ENCODE assay signal across 15 mouse cellular contexts in genomic region chr5:71970140-71970800, GRCm38 (mm10).
DNase-seq lines count a peak whose midpoint lies in the region; ATAC-seq and TF ChIP-seq lines count a peak whose summit lies in the region.
"Had no signal": no experiment of that assay in that cellular context is flagged by ENCODE, and none has a peak within 500 bp of the region (broad histone marks: within the 10 kb centered on the region; RNA-seq: fewer than 3 reads in every experiment).

No protein-coding gene starts in this region.

- no peak overlapping the region for H3K9ac ChIP-seq in forebrain, embryonic 12.5 days
- no peak overlapping the region for H3K9ac ChIP-seq in midbrain, embryonic 15.5 days
- H3K9ac ChIP-seq: limb, embryonic 15.5 days had no signal

- no peaks in the 10 kb centered on the region for H3K9me3 ChIP-seq in forebrain, embryonic 12.5 days
- H3K9me3 ChIP-seq in midbrain, embryonic 15.5 days, result no peaks in the 10 kb centered on the region
- H3K9me3 ChIP-seq: limb, embryonic 15.5 days had no signal

- intact Hi-C loops in left cerebral cortex, adult 2 months (cut with DNase I), result loop anchor here (5.0 kb wide), 3 partner anchors 53 to 313 kb away; partner anchors contain the start of genes Gabra4 and Gabrb1
- intact Hi-C loops in left cerebral cortex, postnatal 4 days (cut with DNase I), result no loop called here
- intact Hi-C loops in heart, postnatal 14 days (cut with DNase I), result no loop called here

- no peaks in the 10 kb centered on the region for H3K27me3 ChIP-seq in forebrain, embryonic 12.5 days
- no peaks in the 10 kb centered on the region for H3K27me3 ChIP-seq in midbrain, embryonic 15.5 days (replicated peaks)
- H3K27me3 ChIP-seq: limb, embryonic 15.5 days had no signal

- no peak for TF ChIP-seq CTCF in left cerebral cortex, adult 2 months (IDR thresholded peaks at IDR 0.05)

- H3K4me2 ChIP-seq in forebrain, embryonic 12.5 days, result no peak overlapping the region
- peak overlapping the region; percentile 4; the same call in 1 of the 2 replicates for H3K4me2 ChIP-seq in midbrain, embryonic 15.5 days
- H3K4me2 ChIP-seq: limb, embryonic 15.5 days had no signal

- peak overlapping the region; percentile 65 for H3K27ac ChIP-seq in left cerebral cortex, adult 2 months
- H3K27ac ChIP-seq in forebrain, embryonic 12.5 days, result 0 out of 2 replicates have a peak overlapping the region, but pooled peaks have one; percentile 14
- peak overlapping the region; percentile 77 for H3K27ac ChIP-seq in midbrain, embryonic 15.5 days
- H3K27ac ChIP-seq: limb, embryonic 15.5 days had no signal

- peak; percentile 52; the same call in 1 of the 2 replicates for ATAC-seq in forebrain, embryonic 12.5 days (ENCODE audit: low FRiP score)
- ATAC-seq in midbrain, embryonic 15.5 days (replicated peaks), result peak; percentile 73

- peaks cover 13% of the 10 kb centered on the region for H3K4me1 ChIP-seq in forebrain, embryonic 12.5 days
- peaks cover 21% of the 10 kb centered on the region for H3K4me1 ChIP-seq in midbrain, embryonic 15.5 days
- H3K4me1 ChIP-seq: limb, embryonic 15.5 days had no signal

- no peak overlapping the region for H3K4me3 ChIP-seq in left cerebral cortex, adult 2 months
- H3K4me3 ChIP-seq in forebrain, embryonic 12.5 days (replicated peaks), result no peak overlapping the region
- H3K4me3 ChIP-seq in midbrain, embryonic 15.5 days, result no peak overlapping the region
- H3K4me3 ChIP-seq: limb, embryonic 15.5 days; myocyte had no signal

- DNase-seq in left cerebral cortex, adult 2 months (ENCODE audit: extremely low spot score in 1 of 2, low spot score in 2 of 2), result peak; percentile 22 to 46
- DNase-seq in left cerebral cortex, postnatal 4 days, result no peak
- peak; percentile 85 for DNase-seq in brain, adult 2 months (ENCODE audit: low read depth, low spot score)
- DNase-seq in heart, postnatal 14 days, result no peak
- no peak for DNase-seq in spleen, adult 12 weeks (ENCODE audit: low spot score)
- DNase-seq: cerebellum, adult 9-10 months; heart, adult 11 months; kidney, postnatal 14 days; lung, postnatal 14 days; spleen, adult 18-20 months; thymus, adult 18-20 months had no signal

- no peaks in the 10 kb centered on the region for H3K36me3 ChIP-seq in forebrain, embryonic 12.5 days (replicated peaks)
- H3K36me3 ChIP-seq in midbrain, embryonic 15.5 days (replicated peaks), result no peaks in the 10 kb centered on the region
- H3K36me3 ChIP-seq: limb, embryonic 15.5 days had no signal

- 38% methylated on average over 8 of the region's 8 CpGs for WGBS in forebrain, embryonic 12.5 days
- 29% methylated on average over 8 of the region's 8 CpGs for WGBS in midbrain, embryonic 15.5 days

Comparison
In these comparisons a context has a peak if more than half of its experiments do, and no peak if none do; other contexts are left out.
1. DNase-seq: peak in left cerebral cortex, adult 2 months (2 of 2) and brain, adult 2 months (single experiment); none in left cerebral cortex, postnatal 4 days (single experiment), heart, postnatal 14 days (0 of 2) and spleen, adult 12 weeks (single experiment).
2. H3K27ac ChIP-seq: peak in every context shown above with its lines; median percentile 77 in midbrain, embryonic 15.5 days; 65 in left cerebral cortex, adult 2 months; 14 in forebrain, embryonic 12.5 days.